Mouse (Mus musculus): ENCODE measurements at regions not wholly inside any gene's neighbourhood (a gene's known extent, or its start where the extent isn't known, plus 50 kb on each side); places are given as distances from the start of the nearest gene placed in this dataset.

- Histone ChIP-seq H3K36me3 (ENCODE audit: control insufficient read depth, insufficient read depth, low read length) (no peaks in the 10 kb centered on the region), H3K4me2 (ENCODE audit: low read length) (no peak overlapping the region), H3K27me3 (replicated peaks; ENCODE audit: control insufficient read depth, insufficient read depth, low read length) (no peaks in the 10 kb centered on the region), H3K9ac (ENCODE audit: low read length) (no peak overlapping the region), H3K27ac (ENCODE audit: low read depth) (no peak overlapping the region), H3K9me3 (ENCODE audit: control insufficient read depth, low read length) (no peaks in the 10 kb centered on the region), H3K4me3 (ENCODE audit: low read depth, low read length) (no peak overlapping the region), H3K4me1 (replicated peaks; ENCODE audit: control insufficient read depth, insufficient read depth, low read length) (no peaks in the 10 kb centered on the region)
- no peak for ATAC-seq (replicated peaks; ENCODE audit: low FRiP score, low TSS enrichment, low read depth)
- WGBS, result 50% methylated on average over 7 of the region's 7 CpGs
- DNase-seq (ENCODE audit: low spot score), result no peak
Measured at GRCm38 (mm10) chr15:61102421-61103412, 179.9 kb upstream of the A1bg start.

GRCm38 (mm10) chr15:61100807-61101206 is 178.0 kb upstream of the A1bg start:
- no peaks in the 10 kb centered on the region for H3K4me1 ChIP-seq (replicated peaks; ENCODE audit: control insufficient read depth, insufficient read depth, low read length)
- no peak overlapping the region for H3K4me3 ChIP-seq (ENCODE audit: low read depth, low read length)
- no peaks in the 10 kb centered on the region for H3K27me3 ChIP-seq (replicated peaks; ENCODE audit: control insufficient read depth, insufficient read depth, low read length)
- H3K36me3 ChIP-seq (ENCODE audit: control insufficient read depth, insufficient read depth, low read length), result no peaks in the 10 kb centered on the region
- WGBS, result 68% methylated on average over 4 of the region's 4 CpGs
- H3K9me3 ChIP-seq (ENCODE audit: control insufficient read depth, low read length), result no peaks in the 10 kb centered on the region
- no peak overlapping the region for H3K4me2 ChIP-seq (ENCODE audit: low read length)
- no peak overlapping the region for H3K27ac ChIP-seq (ENCODE audit: low read depth)
- DNase-seq (ENCODE audit: low spot score) (no peak), ATAC-seq (replicated peaks; ENCODE audit: low FRiP score, low TSS enrichment, low read depth) (no peak)
- H3K9ac ChIP-seq (ENCODE audit: low read length), result no peak overlapping the region

GRCm38 (mm10) chr15:61098968-61099367 is 176.2 kb upstream of the A1bg start:
- no peak overlapping the region for H3K4me2 ChIP-seq (ENCODE audit: low read length)
- no peak overlapping the region for H3K27ac ChIP-seq (ENCODE audit: low read depth)
- no peak overlapping the region for H3K9ac ChIP-seq (ENCODE audit: low read length)
- H3K4me1 ChIP-seq (replicated peaks; ENCODE audit: control insufficient read depth, insufficient read depth, low read length), result no peaks in the 10 kb centered on the region
- no peak for ATAC-seq (replicated peaks; ENCODE audit: low FRiP score, low TSS enrichment, low read depth)
- H3K9me3 ChIP-seq (ENCODE audit: control insufficient read depth, low read length), result no peaks in the 10 kb centered on the region
- H3K36me3 ChIP-seq (ENCODE audit: control insufficient read depth, insufficient read depth, low read length), result no peaks in the 10 kb centered on the region
- H3K27me3 ChIP-seq (replicated peaks; ENCODE audit: control insufficient read depth, insufficient read depth, low read length), result no peaks in the 10 kb centered on the region
- 33% methylated on average over 1 of the region's 1 CpGs for WGBS
- no peak for DNase-seq (ENCODE audit: low spot score)
- H3K4me3 ChIP-seq (ENCODE audit: low read depth, low read length), result no peak overlapping the region

- ATAC-seq (replicated peaks; ENCODE audit: low FRiP score, low TSS enrichment, low read depth) (no peak), DNase-seq (ENCODE audit: low spot score) (no peak)
- Histone ChIP-seq H3K36me3 (ENCODE audit: control insufficient read depth, insufficient read depth, low read length) (no peaks in the 10 kb centered on the region), H3K27ac (ENCODE audit: low read depth) (no peak overlapping the region), H3K4me3 (ENCODE audit: low read depth, low read length) (no peak overlapping the region), H3K9ac (ENCODE audit: low read length) (no peak overlapping the region), H3K27me3 (replicated peaks; ENCODE audit: control insufficient read depth, insufficient read depth, low read length) (no peaks in the 10 kb centered on the region), H3K9me3 (ENCODE audit: control insufficient read depth, low read length) (no peaks in the 10 kb centered on the region), H3K4me2 (ENCODE audit: low read length) (no peak overlapping the region), H3K4me1 (replicated peaks; ENCODE audit: control insufficient read depth, insufficient read depth, low read length) (no peaks in the 10 kb centered on the region)
Measured at GRCm38 (mm10) chr15:61098519-61098918, 175.7 kb upstream of the A1bg start.

- no peaks in the 10 kb centered on the region for H3K4me1 ChIP-seq (replicated peaks; ENCODE audit: control insufficient read depth, insufficient read depth, low read length)
Measured at GRCm38 (mm10) chr15:61096021-61096781, 173.4 kb upstream of the A1bg start.

GRCm38 (mm10) chr15:61055017-61055609 is 132.3 kb upstream of the A1bg start:
- ATAC-seq (replicated peaks; ENCODE audit: low FRiP score, low TSS enrichment, low read depth), result no peak
- Histone ChIP-seq H3K36me3 (ENCODE audit: control insufficient read depth, insufficient read depth, low read length) (no peaks in the 10 kb centered on the region), H3K4me1 (replicated peaks; ENCODE audit: control insufficient read depth, insufficient read depth, low read length) (no peaks in the 10 kb centered on the region), H3K27ac (ENCODE audit: low read depth) (no peak overlapping the region), H3K9me3 (ENCODE audit: control insufficient read depth, low read length) (no peaks in the 10 kb centered on the region), H3K27me3 (replicated peaks; ENCODE audit: control insufficient read depth, insufficient read depth, low read length) (no peaks in the 10 kb centered on the region), H3K4me3 (ENCODE audit: low read depth, low read length) (no peak overlapping the region), H3K9ac (ENCODE audit: low read length) (no peak overlapping the region), H3K4me2 (ENCODE audit: low read length) (no peak overlapping the region)
- DNase-seq (ENCODE audit: low spot score), result no peak
- WGBS, result 61% methylated on average over 7 of the region's 7 CpGs

More at GRCm38 (mm10) chr15:61096021-61096781, 173.4 kb upstream of the A1bg start:
- no peak overlapping the region for H3K27ac ChIP-seq (ENCODE audit: low read depth)
- H3K36me3 ChIP-seq (ENCODE audit: control insufficient read depth, insufficient read depth, low read length), result no peaks in the 10 kb centered on the region
- H3K9me3 ChIP-seq (ENCODE audit: control insufficient read depth, low read length), result no peaks in the 10 kb centered on the region
- H3K9ac ChIP-seq (ENCODE audit: low read length), result no peak overlapping the region
- no peaks in the 10 kb centered on the region for H3K27me3 ChIP-seq (replicated peaks; ENCODE audit: control insufficient read depth, insufficient read depth, low read length)
- WGBS, result 68% methylated on average over 3 of the region's 3 CpGs
- ATAC-seq (replicated peaks; ENCODE audit: low FRiP score, low TSS enrichment, low read depth), result no peak; the same call in 1 of the 2 replicates
- no peak overlapping the region for H3K4me3 ChIP-seq (ENCODE audit: low read depth, low read length)
- H3K4me2 ChIP-seq (ENCODE audit: low read length), result no peak overlapping the region
- no peak for DNase-seq (ENCODE audit: low spot score)

GRCm38 (mm10) chr15:61051363-61051762 is 128.6 kb upstream of the A1bg start:
- DNase-seq (ENCODE audit: low spot score), result no peak
- ATAC-seq (replicated peaks; ENCODE audit: low FRiP score, low TSS enrichment, low read depth), result no peak
- WGBS, result 38% methylated on average over 4 of the region's 4 CpGs

GRCm38 (mm10) chr15:61009509-61009908 is 86.7 kb upstream of the A1bg start:
- no peaks in the 10 kb centered on the region for H3K36me3 ChIP-seq (ENCODE audit: control insufficient read depth, insufficient read depth, low read length)
- no peak overlapping the region for H3K4me3 ChIP-seq (ENCODE audit: low read depth, low read length)
- ATAC-seq (replicated peaks; ENCODE audit: low FRiP score, low TSS enrichment, low read depth) (no peak), DNase-seq (ENCODE audit: low spot score) (no peak)
- no peak overlapping the region for H3K27ac ChIP-seq (ENCODE audit: low read depth)
- no peaks in the 10 kb centered on the region for H3K27me3 ChIP-seq (replicated peaks; ENCODE audit: control insufficient read depth, insufficient read depth, low read length)
- no peak overlapping the region for H3K4me2 ChIP-seq (ENCODE audit: low read length)
- H3K9me3 ChIP-seq (ENCODE audit: control insufficient read depth, low read length), result no peaks in the 10 kb centered on the region
- H3K9ac ChIP-seq (ENCODE audit: low read length), result no peak overlapping the region
- no peaks in the 10 kb centered on the region for H3K4me1 ChIP-seq (replicated peaks; ENCODE audit: control insufficient read depth, insufficient read depth, low read length)
- WGBS, result 88% methylated on average over 3 of the region's 3 CpGs

More at GRCm38 (mm10) chr15:61051363-61051762, 128.6 kb upstream of the A1bg start:
- H3K9ac ChIP-seq (ENCODE audit: low read length), result no peak overlapping the region
- no peaks in the 10 kb centered on the region for H3K36me3 ChIP-seq (ENCODE audit: control insufficient read depth, insufficient read depth, low read length)
- H3K9me3 ChIP-seq (ENCODE audit: control insufficient read depth, low read length), result no peaks in the 10 kb centered on the region
- no peak overlapping the region for H3K4me2 ChIP-seq (ENCODE audit: low read length)
- no peak overlapping the region for H3K27ac ChIP-seq (ENCODE audit: low read depth)
- H3K27me3 ChIP-seq (replicated peaks; ENCODE audit: control insufficient read depth, insufficient read depth, low read length), result no peaks in the 10 kb centered on the region
- no peaks in the 10 kb centered on the region for H3K4me1 ChIP-seq (replicated peaks; ENCODE audit: control insufficient read depth, insufficient read depth, low read length)
- H3K4me3 ChIP-seq (ENCODE audit: low read depth, low read length), result no peak overlapping the region

All from intestine, embryonic 14.5 days (tissue).